Mouse (Mus musculus) liver (tissue): ENCODE results near the gene Chmp2a.

Experiments
- DNase-seq: peaks from one replicate; pipeline ENCODE4 v3.0.0-alpha.2; 2020; ENCODE audit warnings: mixed read lengths

Gene Chmp2a

DNA sequence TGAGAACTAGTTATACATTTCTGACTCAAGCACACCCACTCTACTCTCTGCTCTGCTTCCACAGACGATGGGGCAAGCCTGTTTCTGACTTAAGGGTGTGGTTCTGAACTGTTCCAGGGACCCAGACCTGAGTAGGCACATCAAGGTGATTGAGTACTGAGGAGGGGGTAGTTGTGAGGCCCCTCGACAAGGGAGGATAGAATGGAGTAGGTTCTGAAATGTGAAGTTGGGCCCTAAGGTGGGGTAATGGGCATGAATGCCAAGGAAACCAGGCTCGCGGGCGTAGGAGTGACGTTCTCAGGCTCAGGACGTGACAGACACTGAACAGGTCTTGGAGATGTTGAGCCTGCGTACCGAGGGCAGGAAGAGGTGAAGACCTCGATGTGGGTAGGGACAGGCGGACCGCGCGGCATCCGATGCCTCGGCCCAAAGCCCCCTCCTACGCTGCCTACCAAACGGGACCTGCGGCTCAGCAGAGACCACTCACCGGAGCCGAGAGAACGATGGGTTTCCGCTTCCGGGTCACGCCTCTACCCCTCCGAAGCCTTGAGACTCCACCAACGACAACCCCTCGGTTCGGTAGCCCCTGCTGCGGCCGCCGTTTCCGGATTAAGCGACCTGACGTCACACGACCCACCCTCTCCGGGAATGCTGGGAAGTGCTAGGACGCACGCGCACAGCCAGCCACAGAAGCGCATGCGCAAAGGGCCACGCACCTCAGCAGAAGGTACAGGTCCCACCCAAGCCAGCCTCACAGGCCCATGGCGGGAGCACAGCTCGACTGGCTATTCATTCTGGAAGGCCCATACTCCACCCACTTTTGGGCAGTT lies at the start of gene Chmp2a:
Gene Chmp2a (minus strand): TSS at position 660 of the 830 bp plus-strand sequence.
- peak; percentile 98 for DNase-seq

DNA sequence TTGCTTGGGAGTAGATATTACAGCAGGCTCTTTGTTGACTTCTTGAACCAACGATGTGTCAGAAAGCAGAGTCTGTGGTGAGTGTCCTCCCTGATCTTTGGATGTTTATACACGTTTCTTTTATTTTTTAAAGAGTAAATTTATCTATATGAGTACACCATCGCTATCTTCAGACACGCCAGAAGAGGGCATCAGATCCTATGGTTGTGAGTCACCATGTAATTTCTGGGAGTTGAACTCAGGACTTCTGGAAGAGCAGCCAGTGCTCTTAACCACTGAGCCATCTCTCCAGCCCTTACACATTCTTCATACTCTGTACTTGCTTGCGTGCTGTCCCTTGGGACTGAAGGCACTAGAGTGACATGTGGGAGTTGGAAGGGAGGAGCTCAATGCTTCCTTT lies 37.7 kb upstream of the Chmp2a start:
- DNase-seq = no peak

DNA sequence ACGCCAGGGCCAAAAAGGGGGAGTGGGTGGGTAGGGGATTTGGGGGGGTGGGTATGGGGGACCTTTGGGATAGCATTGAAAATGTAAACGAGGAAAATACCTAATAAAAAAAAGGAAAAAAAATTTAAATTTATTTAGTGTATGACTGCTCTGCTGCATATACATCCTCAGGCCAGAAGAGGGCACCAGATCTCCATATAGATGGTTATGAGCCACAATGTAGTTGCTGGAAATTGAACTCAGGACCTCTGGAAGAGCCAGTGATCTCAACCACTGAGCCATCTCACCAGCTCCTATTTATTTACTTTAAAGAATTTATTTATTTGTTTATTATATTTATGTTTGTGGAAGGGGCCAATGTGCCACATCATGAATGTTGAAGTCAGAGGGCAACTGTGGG lies 28.8 kb upstream of the Chmp2a start:
- DNase-seq = peak; percentile 26

DNA sequence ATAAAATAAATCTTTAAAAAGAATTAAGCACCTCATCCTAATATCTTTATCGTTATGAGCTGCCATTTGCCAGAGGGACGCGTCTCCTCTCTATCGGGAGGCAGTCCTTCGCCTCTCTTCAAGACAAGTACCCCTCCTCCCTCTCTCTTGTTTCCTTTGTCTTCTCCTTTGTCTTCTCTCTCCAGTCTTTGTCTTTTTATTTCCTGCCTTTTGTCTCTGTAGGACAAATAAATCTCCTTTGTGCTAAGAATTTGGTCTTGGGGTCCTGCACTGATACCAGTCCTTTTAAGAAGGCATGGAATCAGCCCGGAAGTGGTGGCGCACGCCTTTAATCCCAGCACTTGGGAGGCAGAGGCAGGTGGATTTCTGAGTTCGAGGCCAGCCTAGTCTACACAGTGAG lies 24.9 kb upstream of the Chmp2a start:
- no peak for DNase-seq

DNA sequence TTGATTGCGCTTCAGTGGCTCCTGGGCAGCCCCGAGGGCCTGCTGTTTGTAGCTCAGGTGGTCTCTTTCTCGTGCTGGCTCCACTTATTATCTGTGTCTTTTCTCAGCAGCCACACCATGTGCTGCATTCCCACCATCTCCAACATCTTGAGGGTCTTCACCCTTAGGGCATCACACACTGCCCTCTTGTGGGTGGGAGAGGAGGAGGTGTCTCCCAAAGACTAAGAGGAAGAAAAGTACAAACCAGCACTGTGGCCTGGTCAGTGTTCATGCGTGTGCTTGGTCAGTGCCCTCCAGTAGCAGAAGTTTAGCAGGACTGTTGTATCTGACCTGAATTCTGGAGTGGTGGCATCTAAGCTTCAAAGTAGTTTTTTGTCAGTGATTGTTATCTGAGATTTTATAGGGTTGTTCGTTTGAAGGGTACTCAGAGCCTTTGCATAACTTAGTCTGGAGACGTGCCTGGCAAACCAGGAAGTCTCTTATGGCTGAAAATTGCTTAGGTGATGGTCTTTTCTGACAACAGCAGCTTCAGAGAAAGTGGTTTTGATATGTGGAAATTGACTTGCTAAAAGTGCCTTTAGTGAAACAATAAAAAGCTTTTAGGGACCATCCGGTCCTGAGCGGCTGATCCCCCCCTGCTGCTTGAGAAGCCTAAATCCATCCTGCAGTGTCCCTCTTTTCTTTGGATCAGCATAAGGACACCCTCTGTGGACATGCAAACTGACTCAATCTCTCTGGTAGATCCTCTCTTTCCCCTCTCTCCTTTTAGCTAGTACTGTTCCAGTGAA lies 22.5 kb upstream of the Chmp2a start:
- DNase-seq = no peak

DNA sequence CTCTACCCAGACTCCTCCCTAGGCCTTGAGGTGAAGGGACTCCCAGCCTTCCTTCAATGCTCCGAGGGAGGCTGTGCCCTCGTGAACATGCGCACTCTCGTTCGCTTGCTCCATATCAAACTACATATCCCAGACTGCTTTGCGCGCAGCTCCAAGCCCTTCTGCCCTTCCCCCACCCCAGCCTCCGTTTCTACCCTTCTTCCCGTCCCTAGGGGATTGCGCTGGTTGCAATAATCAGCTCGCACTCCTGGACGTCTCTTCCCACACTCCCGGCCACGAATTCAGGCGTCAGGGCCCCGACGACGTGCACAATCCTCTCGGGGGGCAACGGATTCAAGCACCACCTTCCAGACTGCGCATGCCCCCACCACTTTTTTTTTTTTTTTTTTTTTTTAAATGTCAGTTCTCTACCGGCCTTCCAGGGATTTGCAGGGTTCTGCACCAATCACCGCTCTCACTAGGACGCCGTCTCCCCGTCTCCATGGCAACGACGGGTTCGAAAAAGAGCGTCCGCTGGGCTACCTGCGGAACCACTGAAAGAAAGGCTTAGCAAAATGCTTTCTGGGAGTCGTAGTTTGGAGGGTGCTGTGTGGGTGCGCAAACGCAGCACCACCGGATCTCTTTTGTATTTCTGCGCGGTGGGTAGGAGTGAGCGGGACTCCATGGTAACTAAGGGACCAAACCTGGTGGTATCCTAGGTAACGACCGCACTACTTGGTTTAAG lies 19.8 kb upstream of the Chmp2a start, which contains the start of gene Mzf1:
Gene Mzf1 (minus strand): TSS at position 478 of the 724 bp plus-strand sequence.
- DNase-seq = peak; percentile 88

DNA sequence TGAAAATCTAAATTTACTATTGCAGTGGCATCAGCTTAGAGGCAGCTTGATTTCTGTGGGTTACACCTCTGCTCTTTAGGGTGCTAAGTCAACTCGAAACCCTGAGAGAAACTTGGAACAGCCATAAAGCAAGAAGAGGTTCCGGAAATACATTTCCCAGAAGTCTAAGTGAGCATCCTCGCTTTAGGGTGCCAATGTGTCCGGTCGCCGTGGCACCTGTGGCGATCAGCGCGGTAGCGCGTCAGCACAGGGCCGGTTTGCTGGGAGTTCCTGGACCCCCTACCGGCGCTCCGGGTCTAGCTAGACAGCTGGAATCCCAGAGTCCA lies 19.3 kb upstream of the Chmp2a start:
- no peak for DNase-seq

DNA sequence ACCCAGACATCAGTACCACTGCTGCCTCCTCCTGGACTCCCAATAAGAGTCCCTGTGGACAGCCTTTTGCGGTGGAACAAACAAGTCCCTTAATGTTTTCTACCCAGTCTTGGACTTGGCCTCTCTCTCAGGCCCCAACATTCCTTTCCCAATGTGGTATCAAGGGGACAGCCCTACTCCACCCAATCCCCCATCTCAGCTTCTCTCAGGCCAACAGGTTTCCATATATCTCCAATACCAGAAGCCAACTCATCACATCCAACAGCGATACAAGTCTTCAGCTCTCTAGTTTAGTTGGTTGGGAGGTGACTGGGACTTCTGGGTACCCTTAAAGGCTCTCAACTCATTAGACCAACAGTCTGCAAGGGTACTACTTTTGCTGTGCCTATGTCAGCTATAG lies 18.9 kb upstream of the Chmp2a start:
- DNase-seq = no peak

DNA sequence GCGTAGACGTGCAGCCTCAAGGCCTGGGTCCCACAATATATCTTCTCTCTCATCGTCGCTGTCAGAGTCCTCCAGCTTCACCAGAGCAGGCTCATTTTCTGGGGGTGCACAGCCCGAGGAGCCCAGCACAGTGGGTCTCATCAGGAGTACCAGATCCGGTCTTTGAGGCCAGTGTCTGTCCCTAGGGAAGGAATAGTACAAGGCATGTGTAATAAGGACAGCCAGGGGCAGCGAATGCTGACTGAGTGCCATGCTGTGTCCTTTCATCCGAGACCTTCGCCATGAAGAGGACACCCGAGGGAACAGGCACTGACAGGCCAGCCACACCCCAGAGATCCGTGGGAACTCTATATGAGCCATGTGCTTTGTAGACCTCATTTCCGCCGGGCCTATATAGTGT lies 18.4 kb upstream of the Chmp2a start:
- DNase-seq = no peak

DNA sequence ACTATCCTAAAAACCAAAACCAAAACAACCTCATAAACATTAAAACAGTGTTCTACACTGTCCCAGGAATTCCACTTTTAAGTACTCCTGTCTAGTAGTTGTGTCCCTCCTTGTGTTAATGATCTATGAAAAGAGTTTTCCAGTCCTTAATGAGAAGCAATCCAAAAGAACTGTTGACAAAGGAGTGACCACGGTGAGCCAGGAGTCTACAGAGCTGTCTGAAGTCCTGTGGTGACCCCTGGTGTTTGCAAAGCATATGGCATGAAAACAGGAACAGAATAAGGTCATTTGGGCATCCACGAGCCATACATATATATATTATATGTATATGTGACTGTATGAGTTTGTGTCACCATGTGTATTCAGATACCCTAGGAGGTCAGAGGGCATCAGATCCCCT lies 11.5 kb upstream of the Chmp2a start:
- peak; percentile 60 for DNase-seq

DNA sequence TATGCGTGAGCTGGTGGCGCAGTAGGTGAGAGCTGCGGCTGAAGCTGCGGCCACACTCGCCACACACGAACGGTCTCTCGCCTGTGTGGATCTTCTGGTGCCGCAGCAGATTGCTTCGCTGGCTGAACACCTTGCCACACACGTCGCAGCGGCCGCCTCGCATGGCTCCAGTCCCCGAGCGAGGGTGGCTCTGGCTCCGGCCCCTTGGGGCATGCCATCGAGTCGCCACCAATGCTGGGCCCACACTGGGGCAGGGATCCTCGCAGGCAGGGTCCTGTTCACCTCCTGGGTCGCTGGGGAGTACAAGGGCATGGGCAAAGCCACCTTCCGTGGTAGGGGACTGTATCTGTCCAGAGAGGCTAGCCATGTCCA lies 9.6 kb upstream of the Chmp2a start:
- no peak for DNase-seq

DNA sequence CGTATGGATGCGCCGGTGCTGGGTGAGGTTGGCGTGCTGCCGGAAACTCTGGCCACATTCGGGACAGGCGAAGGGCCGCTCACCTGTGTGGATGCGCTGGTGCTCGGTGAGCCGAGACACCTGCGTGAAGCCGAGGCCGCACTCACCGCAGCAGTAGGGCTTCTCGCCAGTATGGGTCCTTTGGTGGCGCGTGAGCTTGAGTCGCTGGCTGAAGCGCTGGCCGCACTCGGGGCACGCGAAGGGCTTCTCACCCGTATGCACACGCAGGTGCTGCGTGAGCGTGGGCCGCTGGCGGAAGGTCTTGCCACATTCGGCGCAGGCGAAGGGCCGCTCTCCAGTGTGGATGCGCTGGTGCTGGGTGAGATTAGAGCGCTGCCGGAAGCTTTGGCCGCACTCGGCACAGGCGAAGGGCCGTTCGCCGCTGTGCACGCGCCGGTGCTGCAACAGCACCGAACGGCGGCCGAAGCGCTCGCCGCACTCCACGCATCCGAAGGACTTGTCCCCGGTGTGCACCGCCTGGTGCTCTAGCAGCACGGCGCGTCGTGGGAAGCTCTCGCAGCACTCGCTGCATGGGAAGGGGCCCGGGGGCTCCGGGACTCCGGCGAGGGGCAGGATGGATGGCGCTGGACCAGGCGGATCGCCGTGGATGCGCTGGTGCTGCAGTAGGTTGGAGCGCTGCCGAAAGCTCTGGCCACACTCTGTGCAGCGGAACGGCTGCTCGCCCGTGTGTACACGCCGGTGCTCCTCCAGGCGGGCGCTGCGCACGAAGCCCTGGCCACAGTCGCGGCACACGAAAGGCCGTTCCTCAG lies 9.0 kb upstream of the Chmp2a start:
- peak; percentile 18 for DNase-seq

DNA sequence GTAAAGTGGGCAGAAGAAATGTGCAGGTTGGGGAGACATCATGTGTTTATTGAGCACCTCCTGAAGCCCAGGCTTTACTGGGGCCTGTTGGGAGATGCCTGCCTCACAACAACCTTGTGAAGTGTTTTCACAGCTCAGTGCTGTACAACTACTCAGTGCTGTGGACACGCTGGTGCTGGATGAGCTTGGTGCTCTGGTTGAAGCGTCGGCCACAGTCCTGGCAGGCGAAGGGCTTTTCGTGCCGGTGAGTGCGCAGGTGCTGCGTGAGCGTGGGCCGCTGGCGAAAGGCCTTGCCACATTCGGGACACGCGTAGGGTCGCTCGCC lies 8.5 kb upstream of the Chmp2a start:
- no peak for DNase-seq

DNA sequence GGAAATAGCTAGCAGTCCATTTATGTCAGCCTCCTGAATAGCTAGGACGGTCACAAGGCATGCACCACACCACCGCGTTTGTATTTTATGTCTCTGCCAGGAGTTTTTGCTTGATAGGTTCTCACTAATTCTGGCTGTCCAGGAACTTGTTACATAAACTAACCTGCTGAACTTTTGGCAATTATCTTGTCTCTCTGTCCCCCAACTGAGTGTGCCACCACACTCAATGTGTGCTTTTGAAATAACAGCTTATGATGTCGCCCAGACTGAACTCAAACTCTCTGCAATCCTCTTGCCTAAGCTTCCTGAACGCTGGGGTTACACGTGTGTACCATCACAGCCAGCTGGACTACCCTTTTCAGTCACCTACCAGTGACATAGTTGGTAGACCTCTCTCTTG lies 7.9 kb upstream of the Chmp2a start:
- DNase-seq = no peak

DNA sequence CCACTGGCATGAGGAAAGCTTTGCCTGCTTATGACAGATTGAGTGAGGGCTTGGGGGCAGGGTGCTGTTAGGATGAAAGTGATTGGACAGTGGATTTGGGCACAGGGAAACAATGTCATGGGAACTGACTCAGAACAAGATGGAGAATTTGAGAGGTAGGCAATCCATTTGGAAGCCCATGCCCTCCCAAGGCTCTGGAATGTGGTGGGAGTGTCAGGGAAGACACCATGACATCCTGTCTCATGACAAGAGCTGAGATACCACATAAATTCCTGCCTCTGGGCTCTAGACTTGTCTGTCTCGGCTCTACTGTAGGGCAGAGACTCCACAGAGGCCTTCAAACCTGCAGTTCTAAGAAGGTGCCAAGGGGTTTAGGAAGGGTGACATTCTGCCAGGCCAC lies 6.6 kb upstream of the Chmp2a start:
- no peak for DNase-seq

DNA sequence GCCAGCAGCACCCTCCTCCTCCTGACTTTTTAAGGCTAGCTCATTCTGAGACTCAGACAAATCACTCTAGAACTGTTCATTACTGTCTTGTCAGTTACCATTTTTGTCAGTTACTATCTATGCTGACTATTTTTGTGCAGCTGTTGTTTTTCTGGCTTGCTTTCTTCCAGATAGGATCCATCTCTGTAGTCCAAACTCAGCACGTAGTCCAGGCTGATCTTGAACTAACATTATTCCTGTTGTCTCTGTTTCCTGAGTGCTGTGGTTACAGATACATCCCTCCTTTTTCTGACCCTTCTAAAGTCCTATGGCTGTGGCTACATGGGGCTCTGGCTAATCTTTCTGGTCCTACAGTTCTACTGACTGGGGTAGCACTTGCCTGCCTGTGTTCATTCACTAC lies 4.6 kb upstream of the Chmp2a start:
- DNase-seq = no peak

DNA sequence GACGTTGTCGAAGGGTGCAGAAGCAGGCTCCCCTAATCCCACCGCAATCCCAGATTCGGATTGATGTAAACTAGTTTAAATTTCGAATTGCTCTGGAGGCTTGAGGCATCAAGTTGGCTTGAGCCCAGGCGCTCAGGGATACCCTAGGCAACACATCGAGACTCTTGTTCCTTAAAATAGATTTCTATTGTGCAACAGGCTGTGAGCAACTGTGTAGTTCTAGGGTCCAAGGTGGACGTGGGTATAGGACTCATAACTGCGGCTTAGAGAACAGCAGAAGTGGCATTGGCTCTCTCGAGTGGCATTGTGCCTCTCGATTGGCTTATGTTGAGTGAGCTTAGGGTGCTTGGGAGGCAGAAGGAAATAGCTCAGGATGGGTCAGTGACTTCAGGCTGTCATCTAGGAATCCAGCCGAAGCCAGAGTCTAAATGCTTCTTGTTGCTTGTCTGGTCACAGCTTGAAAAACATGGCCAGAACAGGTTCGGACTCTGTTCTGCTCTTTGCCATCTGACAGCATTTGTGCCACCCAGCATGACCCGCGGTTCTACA lies 4.1 kb upstream of the Chmp2a start:
- peak; percentile 11 for DNase-seq

DNA sequence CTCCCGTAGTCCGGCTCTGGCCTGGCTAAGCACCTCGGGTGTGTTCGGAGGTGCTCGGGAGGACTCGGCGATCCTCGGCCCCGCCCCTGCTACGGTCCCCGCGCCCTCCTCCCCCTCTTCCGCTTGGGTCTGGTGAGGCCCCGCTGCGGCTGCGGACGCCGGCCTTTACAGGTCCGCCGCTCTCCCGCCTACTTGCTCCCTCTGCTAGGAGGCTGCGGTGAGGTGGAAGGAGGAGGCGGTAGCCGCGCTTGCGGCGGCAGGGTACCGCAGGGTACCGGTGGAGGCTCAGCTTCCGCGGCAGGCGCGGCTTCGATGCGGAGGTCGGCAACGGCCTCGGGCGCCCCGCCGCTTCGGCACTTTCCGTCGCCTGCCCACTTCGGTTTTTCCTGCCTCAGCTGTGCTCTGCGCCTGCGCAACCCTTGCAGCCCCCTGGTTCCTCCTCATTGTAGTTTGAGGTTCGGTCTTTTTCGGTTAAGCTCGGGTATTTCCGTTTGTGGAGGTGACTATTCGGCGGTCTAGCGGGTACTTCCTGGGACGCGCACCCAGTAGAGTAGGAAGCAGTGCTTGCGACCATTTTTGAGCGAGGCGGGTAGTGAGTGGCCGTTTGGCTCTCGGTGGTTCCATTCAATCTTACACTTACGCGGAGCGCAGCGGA lies 3.4 kb upstream of the Chmp2a start, which contains the start of gene Ube2m:
Gene Ube2m (minus strand): TSS at position 375 of the 655 bp plus-strand sequence.
- DNase-seq = peak; percentile 97

DNA sequence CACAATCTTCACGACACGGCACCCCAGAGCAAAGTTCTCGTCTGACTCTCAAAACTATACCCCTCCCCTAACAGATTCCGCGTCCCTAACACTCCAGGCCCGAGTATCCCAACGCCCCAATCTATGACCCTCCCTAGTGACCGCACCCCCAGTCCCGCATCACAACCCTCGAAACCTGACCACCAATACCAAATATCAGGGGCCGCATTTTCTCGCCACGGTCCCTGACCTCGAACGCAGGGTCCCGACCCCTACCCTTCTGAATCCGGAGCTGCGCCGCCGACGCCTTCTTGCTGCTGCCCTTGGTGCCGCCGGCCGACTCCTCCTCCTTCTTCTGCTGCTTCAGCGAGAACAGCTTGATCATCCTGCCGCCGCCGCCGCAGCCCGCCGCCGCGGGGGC lies 2.8 kb upstream of the Chmp2a start:
- DNase-seq = no peak

DNA sequence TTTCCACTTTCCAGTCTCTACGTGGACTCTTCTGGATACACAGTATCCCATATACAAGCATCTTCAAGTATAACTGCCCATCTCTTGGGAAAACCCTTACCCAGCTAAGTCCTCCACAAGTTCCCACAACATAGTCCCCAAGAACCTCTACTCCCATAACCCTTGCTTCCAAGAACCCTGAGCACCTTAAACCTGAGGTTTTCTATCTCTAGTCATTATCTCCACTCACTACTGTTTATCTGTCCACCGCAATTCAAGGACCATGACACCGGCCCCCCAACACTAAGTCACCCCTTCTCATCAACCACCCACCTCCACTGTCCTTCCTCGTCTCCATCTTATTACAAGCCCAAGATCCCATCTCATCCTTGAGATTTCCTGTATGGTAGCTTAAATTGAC lies 2.2 kb upstream of the Chmp2a start:
- DNase-seq = no peak

DNA sequence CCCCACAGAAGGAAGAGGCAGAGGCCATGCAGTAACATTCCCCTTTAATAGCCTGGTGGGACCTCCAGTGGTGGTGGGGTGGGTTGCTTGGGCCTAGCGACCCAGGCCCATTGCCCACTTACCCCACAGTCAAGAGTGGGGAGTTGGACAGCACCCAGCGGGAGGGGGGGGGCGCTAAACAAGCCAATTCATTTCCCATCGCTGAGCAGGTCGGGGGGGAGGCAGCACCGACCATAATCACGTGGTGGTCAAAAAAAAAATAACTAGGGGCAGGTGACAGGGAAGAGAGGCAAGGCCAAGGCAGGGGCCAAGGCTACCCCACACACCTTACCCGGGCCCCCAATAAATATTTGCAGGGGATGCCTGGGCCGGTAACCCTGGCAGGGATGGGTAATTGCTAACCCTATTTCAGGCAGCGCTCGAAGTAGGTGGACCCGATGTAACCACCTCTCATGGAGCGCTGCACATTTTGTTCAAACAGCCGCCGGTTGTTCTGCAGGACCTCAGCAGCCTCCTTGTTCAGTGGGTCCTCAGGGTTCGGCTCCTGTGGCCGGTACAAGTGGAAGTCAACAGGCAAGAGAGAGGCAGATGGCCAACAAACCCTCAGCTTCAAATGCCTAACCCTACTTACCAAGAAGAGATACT lies 726 bp upstream of the Chmp2a start:
- DNase-seq = no peak
